Mouse (Mus musculus) midbrain, postnatal 0 days (tissue): ENCODE data around the gene Slfn8. TPM values are rescaled to one million over a fixed set of nuclear protein-coding genes. Genes with fewer than 3 reads are reported as not detected.

Experiments
- ATAC-seq: fragments of 200-750 bp; cut with Nextera tagmentation; 2 replicates; pipeline ENCODE4 v1.8.0; 2017; ENCODE audit warnings: moderate number of reproducible peaks, mild to moderate bottlenecking, moderate TSS enrichment, moderate library complexity; ENCODE audit not compliant: low FRiP score
- DNase-seq: peaks from one replicate; pipeline ENCODE4 v3.0.0-alpha.2; 2015; ENCODE audit warnings: low spot score
- H3K27ac ChIP-seq: fragments of 300-500 bp; sonication (generic); 2 replicates; pipeline ENCODE4 v1.5.1; 2014; ENCODE audit warnings: low read depth, mild to moderate bottlenecking, low read length, mixed read lengths
- H3K27me3 ChIP-seq: fragments of 300-500 bp; sonication (generic); 2 replicates; pipeline ENCODE4 v1.6.1; 2014; ENCODE audit warnings: low read length, control low read depth, mixed read lengths; ENCODE audit not compliant: insufficient read depth
- H3K36me3 ChIP-seq: fragments of 300-500 bp; sonication (generic); 2 replicates; pipeline ENCODE4 v1.6.1; 2014; ENCODE audit warnings: low read length, control low read depth, mixed read lengths; ENCODE audit not compliant: insufficient read depth
- H3K4me1 ChIP-seq: fragments of 300-500 bp; sonication (generic); 2 replicates; pipeline ENCODE4 v1.6.1; 2014; ENCODE audit warnings: mild to moderate bottlenecking, control low read depth, antibody characterized with exemption, low read length, mixed read lengths; ENCODE audit not compliant: insufficient read depth
- H3K4me2 ChIP-seq: fragments of 300-500 bp; sonication (generic); 2 replicates; pipeline ENCODE4 v1.6.1; 2014; ENCODE audit warnings: low read depth, mild to moderate bottlenecking, low read length, mixed read lengths; ENCODE audit not compliant: poor library complexity, severe bottlenecking
- H3K4me3 ChIP-seq: fragments of 300-500 bp; sonication (generic); 2 replicates; pipeline ENCODE4 v1.5.1; 2014; ENCODE audit warnings: low read depth, mild to moderate bottlenecking, low read length, moderate library complexity
- H3K9ac ChIP-seq: fragments of 300-500 bp; sonication (generic); replicated peaks from 2 replicates; pipeline ENCODE4 v1.6.1; 2014; ENCODE audit warnings: mild to moderate bottlenecking, low read length, moderate library complexity, mixed read lengths; ENCODE audit not compliant: poor library complexity, severe bottlenecking
- H3K9me3 ChIP-seq: fragments of 300-500 bp; sonication (generic); 2 replicates; pipeline ENCODE4 v1.6.1; 2016; ENCODE audit warnings: low read length, control low read depth
- CTCF ChIP-seq: IDR thresholded peaks from 2 replicates; pipeline ENCODE4 v1.5.1; 2016; ENCODE audit warnings: antibody characterized with exemption, mild to moderate bottlenecking
- WGBS: fragments of 180-500 bp; shearing (Covaris S2); extraction: QIAGEN DNeasy Blood & Tissue Kit; methylation state at CpG from one replicate; pipeline ENCODE4 v1.1.7; 2014; 5-methylcytosine and 5-hydroxymethylcytosine counted together
- polyA plus RNA-seq: library from polyadenylated mRNA; unstranded; fragments of >200 nt; fragmentation: Nextera tagmentation; extraction: Ambion mirVana; gene quantifications from 2 replicates; pipeline ENCODE4 v1.2.1, GENCODE M21; 2015
- total RNA-seq: library from RNA; depleted of rRNA; stranded (reverse); fragments of >200 nt; gene quantifications from 2 replicates; pipeline ENCODE4 v1.2.3, GENCODE M21; 2014

Slfn8 gene
- total and polyA plus RNA-seq, 2 experiments from 2014 or later, result 0.15 to 0.16 TPM

DNA sequence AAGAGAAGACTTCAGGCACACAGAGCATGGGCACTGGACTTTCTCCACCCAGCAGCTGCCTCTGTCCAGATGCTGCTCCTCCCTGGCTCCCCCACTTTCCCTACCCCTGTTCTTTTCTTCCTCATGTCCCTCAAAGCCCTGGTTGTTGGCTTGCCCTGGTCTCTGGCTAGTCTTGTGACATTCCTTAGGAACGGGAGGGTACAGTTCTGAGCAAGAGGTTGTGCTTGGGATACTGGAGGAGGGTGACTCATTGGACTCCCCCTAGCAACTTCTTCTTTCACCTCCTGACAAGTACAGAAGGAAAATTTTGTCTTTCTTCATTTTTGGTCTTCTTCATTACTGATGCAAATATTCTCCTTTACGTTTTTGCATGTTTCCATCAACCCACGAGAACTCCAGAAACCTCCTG, 43.3 kb upstream of the Slfn8 start:
- Histone ChIP-seq H3K27ac (no peak overlapping the region), H3K4me2 (no peak overlapping the region), H3K27me3 (no peaks in the 10 kb centered on the region), H3K4me3 (no peak overlapping the region), H3K36me3 (no peaks in the 10 kb centered on the region), H3K4me1 (no peaks in the 10 kb centered on the region), H3K9me3 (no peaks in the 10 kb centered on the region), H3K9ac (no peak overlapping the region)
- ATAC-seq (no peak), DNase-seq (no peak)
- TF ChIP-seq CTCF, result no peak
- 61% methylated on average over 3 of the region's 3 CpGs for WGBS

DNA sequence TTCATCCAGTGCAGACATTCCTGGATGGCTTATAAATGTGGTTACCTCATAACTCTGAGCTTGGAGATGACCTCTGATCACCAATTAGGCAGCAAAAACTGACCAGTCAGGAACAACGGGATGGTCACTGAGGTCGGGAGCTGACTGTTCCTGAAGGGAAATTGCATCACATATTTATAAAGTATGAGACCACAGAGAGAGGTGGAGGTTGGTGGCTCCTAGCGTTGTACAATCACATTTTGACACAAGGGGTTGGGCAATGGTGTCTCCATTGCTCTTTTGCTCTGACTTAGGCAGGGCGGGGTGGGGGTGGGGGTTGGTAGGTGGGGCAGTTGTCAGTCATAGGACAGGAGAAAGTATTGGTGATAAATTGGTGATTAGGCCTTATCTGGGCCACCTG, 42.5 kb upstream of the Slfn8 start:
- H3K9ac ChIP-seq, result no peak overlapping the region
- TF ChIP-seq CTCF, result no peak
- H3K4me3 ChIP-seq, result no peak overlapping the region
- ATAC-seq (no peak), DNase-seq (no peak)
- H3K4me1 ChIP-seq, result no peaks in the 10 kb centered on the region
- H3K27me3 ChIP-seq, result no peaks in the 10 kb centered on the region
- no peak overlapping the region for H3K27ac ChIP-seq
- no peaks in the 10 kb centered on the region for H3K9me3 ChIP-seq
- no peak overlapping the region for H3K4me2 ChIP-seq
- 79% methylated on average over 4 of the region's 4 CpGs for WGBS
- no peaks in the 10 kb centered on the region for H3K36me3 ChIP-seq

DNA sequence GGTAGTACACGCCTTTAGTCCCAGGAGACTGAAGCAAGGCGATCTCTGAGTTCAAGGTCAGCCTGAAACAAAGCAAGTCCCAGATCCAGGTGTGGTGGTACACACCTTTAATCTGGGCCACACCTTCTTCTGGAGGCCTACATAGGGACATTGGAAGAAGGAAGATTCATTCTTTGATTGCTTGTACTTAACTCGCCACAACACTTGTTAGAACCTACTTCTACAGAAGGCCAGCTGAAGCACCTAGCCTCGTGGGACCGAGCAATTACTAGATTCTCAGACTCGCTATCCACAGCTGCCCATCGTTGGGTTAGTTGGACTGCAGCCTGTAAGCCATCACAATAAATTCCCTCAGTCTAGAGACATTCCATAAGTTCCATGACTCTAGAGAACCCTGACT, 41.2 kb upstream of the Slfn8 start:
- no peak overlapping the region for H3K27ac ChIP-seq
- H3K36me3 ChIP-seq, result no peaks in the 10 kb centered on the region
- H3K4me3 ChIP-seq, result no peak overlapping the region
- H3K9me3 ChIP-seq, result no peaks in the 10 kb centered on the region
- H3K27me3 ChIP-seq, result no peaks in the 10 kb centered on the region
- ATAC-seq, result no peak
- no peak overlapping the region for H3K9ac ChIP-seq
- no peak for DNase-seq
- no peak overlapping the region for H3K4me2 ChIP-seq
- WGBS, result 86% methylated on average over 7 of the region's 7 CpGs
- TF ChIP-seq CTCF, result no peak
- H3K4me1 ChIP-seq, result no peaks in the 10 kb centered on the region

DNA sequence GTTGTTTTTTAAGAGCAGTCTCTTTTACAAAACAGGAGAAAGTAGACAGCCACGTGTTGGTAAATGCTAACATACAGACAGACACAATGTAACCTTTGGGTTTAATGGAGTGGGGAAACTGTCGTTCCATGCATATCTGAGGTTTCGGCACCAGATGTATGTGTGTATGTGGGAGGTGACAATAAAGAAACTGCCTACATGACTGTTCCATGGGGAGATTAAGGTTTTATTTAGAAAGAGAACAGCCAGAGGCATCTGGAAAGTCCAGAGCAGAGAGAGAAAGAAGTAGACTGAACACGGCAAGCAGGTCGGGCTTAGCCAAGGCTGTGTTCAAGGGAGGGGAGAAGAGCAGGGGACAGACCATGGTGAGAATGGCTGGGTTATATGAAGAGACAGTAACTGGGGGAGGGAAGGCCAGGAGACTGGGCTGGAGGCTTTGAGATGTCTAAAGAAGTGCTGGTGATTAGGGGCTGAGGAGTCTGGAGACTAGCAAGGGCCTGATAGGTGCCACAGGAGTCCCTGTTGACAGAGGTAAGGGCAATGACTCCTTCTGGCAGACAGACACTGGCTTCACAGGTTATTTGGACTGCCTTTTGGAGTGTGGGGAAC, 39.9 kb upstream of the Slfn8 start:
- TF ChIP-seq CTCF, result no peak
- no peak for ATAC-seq
- H3K4me3 ChIP-seq, result no peak overlapping the region
- H3K27ac ChIP-seq, result no peak overlapping the region
- no peaks in the 10 kb centered on the region for H3K9me3 ChIP-seq
- no peak overlapping the region for H3K4me2 ChIP-seq
- H3K27me3 ChIP-seq, result no peaks in the 10 kb centered on the region
- H3K9ac ChIP-seq, result no peak overlapping the region
- WGBS, result 81% methylated on average over 5 of the region's 5 CpGs
- H3K4me1 ChIP-seq, result no peaks in the 10 kb centered on the region
- DNase-seq, result no peak
- no peaks in the 10 kb centered on the region for H3K36me3 ChIP-seq

DNA sequence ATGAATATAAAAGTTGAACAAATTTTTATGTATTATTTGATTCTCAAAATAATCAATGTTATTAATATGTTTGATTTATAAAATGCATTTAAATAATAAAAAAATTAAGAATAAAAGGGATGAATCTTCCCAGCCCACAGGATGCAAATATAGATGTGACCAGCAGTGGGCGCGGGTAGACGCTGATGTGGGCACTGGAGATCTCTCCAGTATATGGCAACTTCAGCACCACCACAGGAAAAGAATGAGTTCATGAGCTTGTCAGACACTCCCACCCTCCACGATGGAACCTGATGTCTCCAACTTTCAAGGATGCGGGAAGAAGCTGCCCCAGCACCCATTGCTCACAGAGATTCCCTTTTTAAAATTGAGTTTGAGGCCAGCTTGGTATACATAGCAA, 37.3 kb upstream of the Slfn8 start:
- Histone ChIP-seq H3K27ac (no peak overlapping the region), H3K9ac (no peak overlapping the region), H3K4me1 (no peaks in the 10 kb centered on the region), H3K9me3 (no peaks in the 10 kb centered on the region), H3K27me3 (no peaks in the 10 kb centered on the region), H3K4me3 (no peak overlapping the region), H3K4me2 (no peak overlapping the region), H3K36me3 (no peaks in the 10 kb centered on the region)
- ATAC-seq (no peak), DNase-seq (peak; percentile 66)
- TF ChIP-seq CTCF, result peak; percentile 82
- WGBS, result 5% methylated on average over 5 of the region's 5 CpGs

DNA sequence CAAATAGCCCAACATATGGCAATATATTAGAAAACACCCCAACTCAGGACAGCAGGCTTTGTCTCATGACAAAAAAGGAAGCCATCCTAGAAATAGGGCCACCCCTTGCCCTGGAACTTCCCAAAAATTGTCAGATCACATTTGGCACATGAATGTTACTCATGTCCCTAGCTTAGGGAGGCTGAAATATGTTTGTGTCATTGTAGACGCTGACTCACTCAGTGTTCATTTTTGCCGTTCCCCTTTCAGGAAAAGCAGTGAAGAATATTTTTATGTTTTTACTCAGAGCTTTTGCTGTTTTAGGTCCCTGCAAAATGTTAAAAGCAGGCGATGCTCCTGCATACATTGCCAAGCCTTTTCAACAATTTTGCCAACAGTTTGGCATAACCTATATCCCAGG, 25.0 kb upstream of the Slfn8 start:
- no peak overlapping the region for H3K27ac ChIP-seq
- no peak for ATAC-seq
- H3K27me3 ChIP-seq, result no peaks in the 10 kb centered on the region
- no peak for TF ChIP-seq CTCF
- WGBS, result 82% methylated on average over 3 of the region's 3 CpGs
- H3K4me2 ChIP-seq, result no peak overlapping the region
- no peaks in the 10 kb centered on the region for H3K9me3 ChIP-seq
- DNase-seq, result no peak
- no peak overlapping the region for H3K4me3 ChIP-seq
- H3K9ac ChIP-seq, result no peak overlapping the region
- no peaks in the 10 kb centered on the region for H3K36me3 ChIP-seq
- H3K4me1 ChIP-seq, result no peaks in the 10 kb centered on the region
